ENCODE assay signal across 21 mouse cellular contexts in genomic region chr17:10483945-10484546, GRCm38 (mm10).
DNase-seq lines count a peak whose midpoint lies in the region; ATAC-seq lines count a peak whose summit lies in the region.
"Had no signal": no experiment of that assay in that cellular context is flagged by ENCODE, and none has a peak within 500 bp of the region (broad histone marks: within the 10 kb centered on the region; RNA-seq: fewer than 3 reads in every experiment).

No protein-coding gene starts in this region.

- no peaks in the 10 kb centered on the region for H3K27me3 ChIP-seq in neural tube, embryonic 13.5 days
- H3K27me3 ChIP-seq: CH12.LX; heart, embryonic 15.5 days; megakaryocyte, embryonic 14.5 days had no signal

- DNase-seq in embryo, embryonic 11 days = peak; percentile 18
- no peak for DNase-seq in embryo, embryonic 10.5 days (ENCODE audit: low spot score)
- DNase-seq in layer of hippocampus, adult 11-12 months (ENCODE audit: low spot score) = peak; percentile 61
- no peak for DNase-seq in layer of hippocampus, postnatal 10 days (ENCODE audit: low spot score in 2 of 2)
- DNase-seq in neural tube, embryonic 10.5 days (ENCODE audit: extremely low spot score, low spot score) = no peak
- peak; percentile 89 for DNase-seq in layer of hippocampus, adult 9-11 months
- DNase-seq in kidney, adult 18-20 months = no peak
- DNase-seq: adrenal gland, postnatal 10 days; cerebellum, adult 9-10 months; heart, adult 11 months; kidney, adult 8-10 months; kidney, postnatal 4 days; right cerebral cortex, postnatal 4 days; thymus, postnatal 14 days had no signal

- H3K4me3 ChIP-seq in neural tube, embryonic 13.5 days = no peak overlapping the region
- H3K4me3 ChIP-seq: erythroblast, embryonic 14.5 days; heart, embryonic 15.5 days; megakaryocyte, embryonic 14.5 days had no signal

- ATAC-seq in neural tube, embryonic 13.5 days (ENCODE audit: low read depth) = no peak
- ATAC-seq: lung, postnatal 0 days had no signal

- no peak overlapping the region for H3K9ac ChIP-seq in neural tube, embryonic 13.5 days
- H3K9ac ChIP-seq: heart, embryonic 15.5 days; liver, embryonic 14.5 days had no signal

- H3K4me1 ChIP-seq in neural tube, embryonic 13.5 days (replicated peaks) = peaks cover 15% of the 10 kb centered on the region
- H3K4me1 ChIP-seq: megakaryocyte, embryonic 14.5 days had no signal

- H3K9me3 ChIP-seq in neural tube, embryonic 13.5 days = no peaks in the 10 kb centered on the region
- H3K9me3 ChIP-seq: heart, embryonic 15.5 days had no signal

- no peaks in the 10 kb centered on the region for H3K36me3 ChIP-seq in neural tube, embryonic 13.5 days
- H3K36me3 ChIP-seq: heart, embryonic 15.5 days had no signal

- no peak overlapping the region for H3K4me2 ChIP-seq in neural tube, embryonic 13.5 days
- H3K4me2 ChIP-seq: heart, embryonic 15.5 days had no signal

- WGBS in neural tube, embryonic 13.5 days = 14% methylated on average over 6 of the region's 6 CpGs

- H3K27ac ChIP-seq in neural tube, embryonic 13.5 days (replicated peaks) = 0 out of 2 replicates have a peak overlapping the region, but pooled peaks have one; percentile 3
- H3K27ac ChIP-seq: heart, embryonic 15.5 days; liver, embryonic 14.5 days had no signal

Comparison
In these comparisons a context has a peak if more than half of its experiments do, and no peak if none do; other contexts are left out.
1. DNase-seq: peak in embryo, embryonic 11 days (single experiment), layer of hippocampus, adult 11-12 months (single experiment) and layer of hippocampus, adult 9-11 months (single experiment); none in embryo, embryonic 10.5 days (single experiment), layer of hippocampus, postnatal 10 days (0 of 2), neural tube, embryonic 10.5 days (single experiment) and kidney, adult 18-20 months (single experiment).